Comparison of ENCODE assay signal across 8 mouse cellular contexts in genomic region chr11:86586868-86587792, GRCm38 (mm10). TPM values are rescaled to one million over a fixed set of nuclear protein-coding genes. Genes with fewer than 3 reads are reported as not detected.
DNase-seq lines count a peak whose midpoint lies in the region; ATAC-seq and TF ChIP-seq lines count a peak whose summit lies in the region.

No protein-coding gene starts in this region.

- intact Hi-C loops in left cerebral cortex, postnatal 4 days (cut with DNase I): no loop called here
- intact Hi-C loops in left cerebral cortex, postnatal 36 days (cut with DNase I): no loop called here

- ATAC-seq in hindbrain, embryonic 13.5 days (ENCODE audit: low FRiP score): no peak
- peak; percentile 77 for ATAC-seq in monocyte, adult 5-6 weeks (replicated peaks; ENCODE audit: insufficient number of reproducible peaks, low FRiP score, low TSS enrichment, poor library complexity, severe bottlenecking)

- peak; percentile 88 for DNase-seq in CD4-positive, CD25-positive, alpha-beta regulatory T cell, adult 2 months (ENCODE audit: low read depth, low spot score)
- peak; percentile 89 for DNase-seq in adipocyte (ENCODE audit: low spot score)
- DNase-seq in fat pad, adult 2 months (ENCODE audit: extremely low read depth, low read depth, low spot score): peak; percentile 93
- peak; percentile 96 for DNase-seq in liver, adult 2 months (ENCODE audit: extremely low read depth, low read depth, low spot score)
- no peak for DNase-seq in left cerebral cortex, postnatal 4 days
- DNase-seq in left cerebral cortex, postnatal 36 days (ENCODE audit: low spot score in 2 of 2): no peak

- no peaks in the 10 kb centered on the region for H3K27me3 ChIP-seq in hindbrain, embryonic 13.5 days
- no peaks in the 10 kb centered on the region for H3K27me3 ChIP-seq in liver, adult 2 months (ENCODE audit: control insufficient read depth, insufficient read depth, low read length)

- H3K4me3 ChIP-seq in hindbrain, embryonic 13.5 days: peak overlapping the region; percentile 16; the same call in 1 of the 2 replicates
- H3K4me3 ChIP-seq in liver, adult 2 months (ENCODE audit: insufficient read depth, low read depth, low read length): peak overlapping the region; percentile 98

- peaks cover 9% of the 10 kb centered on the region; the same call in 1 of the 2 replicates for H3K36me3 ChIP-seq in hindbrain, embryonic 13.5 days
- H3K36me3 ChIP-seq in liver, adult 2 months (ENCODE audit: control insufficient read depth, insufficient read depth, low read length): peaks cover 12% of the 10 kb centered on the region

- peak overlapping the region; percentile 18; the same call in 1 of the 2 replicates for H3K27ac ChIP-seq in hindbrain, embryonic 13.5 days
- H3K27ac ChIP-seq in liver, adult 2 months (replicated peaks; ENCODE audit: insufficient read depth, low read depth, low read length): peak overlapping the region; percentile 100

- H3K4me1 ChIP-seq in hindbrain, embryonic 13.5 days (replicated peaks): peaks cover 14% of the 10 kb centered on the region
- H3K4me1 ChIP-seq in liver, adult 2 months (ENCODE audit: control insufficient read depth, insufficient read depth, low read length): peaks cover 12% of the 10 kb centered on the region

- H3K9me3 ChIP-seq in hindbrain, embryonic 13.5 days: no peaks in the 10 kb centered on the region

- H3K79me2 ChIP-seq in liver, adult 2 months (ENCODE audit: control insufficient read depth, insufficient read depth, low read length): no peaks in the 10 kb centered on the region; the same call in 1 of the 2 replicates

- TF ChIP-seq CTCF in liver, adult 2 months (IDR thresholded peaks at IDR 0.05; ENCODE audit: low read depth, low read length): no peak

- TF ChIP-seq POLR2A in liver, adult 2 months (IDR thresholded peaks at IDR 0.05; ENCODE audit: extremely low read depth, insufficient read depth, low read length): peak; percentile 71; the same call in 1 of the 2 replicates

- peak overlapping the region; percentile 34 for H3K4me2 ChIP-seq in hindbrain, embryonic 13.5 days

- peak overlapping the region; percentile 55; the same call in 1 of the 2 replicates for H3K9ac ChIP-seq in hindbrain, embryonic 13.5 days
- peak overlapping the region; percentile 98 for H3K9ac ChIP-seq in liver, adult 2 months (ENCODE audit: low read depth, low read length)

- 16% methylated on average over 15 of the region's 15 CpGs for WGBS in hindbrain, embryonic 13.5 days
- WGBS in liver, adult 2 months: under 1% methylated on average over 15 of the region's 15 CpGs

RNA-seq across cellular contexts. Expression of gene Tubd1, which starts 42.3 kb away (rescaled TPM):
- 7.6 and 7.8 TPM in 2 replicates for polyA plus RNA-seq in hindbrain, embryonic 13.5 days (2015; fragmentation: Nextera tagmentation; extraction: Ambion mirVana)
- total RNA-seq in liver, adult 2 months (2014; rRNA removed): 2.6 and 4.3 TPM in 2 replicates
- polyA plus RNA-seq in liver, adult 2 months (2012; rRNA removed): 1.7 and 2.0 TPM in 2 replicates
- total RNA-seq in monocyte, adult 5-6 weeks (2017): 3.1 to 8.8 TPM (median 7.0 TPM) in 3 replicates
- 1 to 10 TPM; 5.0 to 5.8 TPM for total RNA-seq in left cerebral cortex, postnatal 4 days (2021)
- 1 to 10 TPM; 5.3 to 6.1 TPM for total RNA-seq in left cerebral cortex, postnatal 36 days (2021)

RNA-seq across cellular contexts. Expression of gene Rps6kb1, which starts 42.5 kb away (rescaled TPM):
- polyA plus RNA-seq in hindbrain, embryonic 13.5 days (2015; fragmentation: Nextera tagmentation; extraction: Ambion mirVana): 62.4 and 66.2 TPM in 2 replicates
- total RNA-seq in liver, adult 2 months (2014; rRNA removed): 14.4 TPM in 2 replicates
- 6.2 and 6.3 TPM in 2 replicates for polyA plus RNA-seq in liver, adult 2 months (2012; rRNA removed)
- 43.7 to 68.2 TPM (median 66.3 TPM) in 3 replicates for total RNA-seq in monocyte, adult 5-6 weeks (2017)
- total RNA-seq in left cerebral cortex, postnatal 4 days (2021): 10 to 100 TPM; 45.5 to 48.7 TPM
- 10 to 100 TPM; 33.7 to 38.4 TPM for total RNA-seq in left cerebral cortex, postnatal 36 days (2021)

Comparison
In these comparisons a context has a peak if more than half of its experiments do, and no peak if none do; other contexts are left out.
1. DNase-seq: peak in CD4-positive, CD25-positive, alpha-beta regulatory T cell, adult 2 months (single experiment), adipocyte (single experiment), fat pad, adult 2 months (single experiment) and liver, adult 2 months (single experiment); none in left cerebral cortex, postnatal 4 days (single experiment) and left cerebral cortex, postnatal 36 days (0 of 2).